Mouse (Mus musculus) natural killer cell, adult 2 months (primary cell): ENCODE results near the gene Wnk2.

ENCODE experiments used
- DNase-seq, 2 experiments: peaks; one replicate each; pipeline ENCODE4 v3.0.0; 2022; ENCODE audit warnings: low spot score in 2 of 2

Gene Wnk2

GRCm38 (mm10) chr13:49147858-49148226 lies at the start of gene Wnk2:
Gene Wnk2 (minus strand): TSS chr13:49148014.
- DNase-seq: peak in 1 of 2 experiments; percentile 45

- DNase-seq: peak; percentile 34 to 45
These were observed 49.0 kb upstream of the Wnk2 start for GRCm38 (mm10) chr13:49196766-49197165.

GRCm38 (mm10) chr13:49196211-49196610 lies 48.4 kb upstream of the Wnk2 start:
- no peak for DNase-seq

- no peak for DNase-seq
These were observed 47.8 kb upstream of the Wnk2 start for GRCm38 (mm10) chr13:49195651-49196050.

GRCm38 (mm10) chr13:49194811-49195210 lies 47.0 kb upstream of the Wnk2 start:
- DNase-seq: no peak

- DNase-seq: no peak
These were observed 45.8 kb upstream of the Wnk2 start for GRCm38 (mm10) chr13:49193650-49194049.

GRCm38 (mm10) chr13:49192156-49192855 lies 44.5 kb upstream of the Wnk2 start:
- no peak for DNase-seq

GRCm38 (mm10) chr13:49191673-49192035 lies 43.8 kb upstream of the Wnk2 start:
- DNase-seq: peak; percentile 24 to 49

GRCm38 (mm10) chr13:49190876-49191672 lies 43.3 kb upstream of the Wnk2 start:
- no peak for DNase-seq

- DNase-seq: no peak
These were observed 42.4 kb upstream of the Wnk2 start for GRCm38 (mm10) chr13:49189970-49190870.

GRCm38 (mm10) chr13:49188966-49189360 lies 41.1 kb upstream of the Wnk2 start:
- DNase-seq: no peak

GRCm38 (mm10) chr13:49188219-49188965 lies 40.6 kb upstream of the Wnk2 start:
- no peak for DNase-seq

GRCm38 (mm10) chr13:49187288-49188218 lies 39.7 kb upstream of the Wnk2 start, which contains the start of gene Ninj1:
Gene Ninj1 (plus strand): TSS chr13:49187485.
- peak; percentile 91 to 92 for DNase-seq

GRCm38 (mm10) chr13:49186798-49187287 lies 39.0 kb upstream of the Wnk2 start:
- no peak for DNase-seq

GRCm38 (mm10) chr13:49183646-49184045 lies 35.8 kb upstream of the Wnk2 start:
- DNase-seq: no peak

GRCm38 (mm10) chr13:49183161-49183560 lies 35.3 kb upstream of the Wnk2 start:
- no peak for DNase-seq

- DNase-seq: no peak
These were observed 33.7 kb upstream of the Wnk2 start for GRCm38 (mm10) chr13:49181411-49181984.

- no peak for DNase-seq
These were observed 32.9 kb upstream of the Wnk2 start for GRCm38 (mm10) chr13:49180691-49181090.

GRCm38 (mm10) chr13:49180274-49180673 lies 32.5 kb upstream of the Wnk2 start:
- no peak for DNase-seq
